Mouse (Mus musculus) heart, embryonic 14.5 days (tissue): Measurements from ENCODE around the gene 9130023H24Rik. TPM values are rescaled to one million over a fixed set of nuclear protein-coding genes. Genes with fewer than 3 reads are reported as not detected.

Source experiments
- polyA plus RNA-seq: library from polyadenylated mRNA; unstranded; fragments of >200 nt; fragmentation: Nextera tagmentation; extraction: Ambion mirVana; gene quantifications from 2 replicates; pipeline ENCODE4 v1.2.1, GENCODE M21; 2014

The 9130023H24Rik gene
- polyA plus RNA-seq, 1 experiment from 2014 or later: 7.4 TPM

Other genes with a start within 250 kb of the 9130023H24Rik start
- 58.6 and 59.9 TPM in 2 replicates for gene Pycard, start 244.2 kb downstream of the 9130023H24Rik start, polyA plus RNA-seq
- 0.38 and 0.54 TPM in 2 replicates for gene Trim72, start 234.1 kb downstream of the 9130023H24Rik start, polyA plus RNA-seq
- gene Itgam, start 175.4 kb downstream of the 9130023H24Rik start, polyA plus RNA-seq: 0.63 and 0.82 TPM in 2 replicates
- gene Gm49368, start 175.3 kb downstream of the 9130023H24Rik start, polyA plus RNA-seq: not detected in 2 replicates
- gene Itgax, start 108.5 kb downstream of the 9130023H24Rik start, polyA plus RNA-seq: 0.14 and 0.35 TPM in 2 replicates
- gene Itgad, start 83.7 kb downstream of the 9130023H24Rik start, polyA plus RNA-seq: 0.44 and 0.45 TPM in 2 replicates
- gene Cox6a2, start 31.6 kb downstream of the 9130023H24Rik start, polyA plus RNA-seq: 917 and 1,008 TPM in 2 replicates
- gene Armc5, start 689 bp downstream of the 9130023H24Rik start, polyA plus RNA-seq: 8.2 and 8.5 TPM in 2 replicates
- gene Tgfb1i1, start 8.8 kb upstream of the 9130023H24Rik start, polyA plus RNA-seq: 147 and 153 TPM in 2 replicates
- gene Slc5a2, start 27.6 kb upstream of the 9130023H24Rik start, polyA plus RNA-seq: 0.22 and 0.36 TPM in 2 replicates
- 15.1 and 16.3 TPM in 2 replicates for gene BC017158, start 60.1 kb upstream of the 9130023H24Rik start, polyA plus RNA-seq
- gene Rgs10, start 180.7 kb upstream of the 9130023H24Rik start, polyA plus RNA-seq: 9.5 and 14.1 TPM in 2 replicates
- gene Tial1, start 223.7 kb upstream of the 9130023H24Rik start, polyA plus RNA-seq: 22.0 and 23.9 TPM in 2 replicates